Mouse (Mus musculus) hindbrain, embryonic 16.5 days (tissue): Measurements from ENCODE around the gene Taok1. TPM values are rescaled to one million over a fixed set of nuclear protein-coding genes. Genes with fewer than 3 reads are reported as not detected.

Experiments
- ATAC-seq: fragments of 200-750 bp; cut with Nextera tagmentation; 2 replicates; pipeline ENCODE4 v1.8.0; 2017; ENCODE audit warnings: moderate TSS enrichment, moderate library complexity
- H3K27ac ChIP-seq: fragments of 300-500 bp; sonication (generic); 2 replicates; pipeline ENCODE4 v1.5.1; 2014; ENCODE audit warnings: low read depth, mild to moderate bottlenecking, control low read depth, low read length, moderate library complexity
- H3K27me3 ChIP-seq: fragments of 300-500 bp; sonication (generic); replicated peaks from 2 replicates; pipeline ENCODE4 v1.6.1; 2014; ENCODE audit warnings: low read length; ENCODE audit not compliant: control insufficient read depth, insufficient read depth
- H3K36me3 ChIP-seq: fragments of 300-500 bp; sonication (generic); 2 replicates; pipeline ENCODE4 v1.6.1; 2014; ENCODE audit warnings: mild to moderate bottlenecking, low read length, moderate library complexity, mixed read lengths; ENCODE audit not compliant: control insufficient read depth, insufficient read depth
- H3K4me1 ChIP-seq: fragments of 300-500 bp; sonication (generic); 2 replicates; pipeline ENCODE4 v1.6.1; 2014; ENCODE audit warnings: low read depth, low read length; ENCODE audit not compliant: control insufficient read depth, insufficient read depth
- H3K4me2 ChIP-seq: fragments of 300-500 bp; sonication (generic); 2 replicates; pipeline ENCODE4 v1.6.1; 2014; ENCODE audit warnings: mild to moderate bottlenecking, low read length, control low read depth, moderate library complexity
- H3K4me3 ChIP-seq: fragments of 300-500 bp; sonication (generic); 2 replicates; pipeline ENCODE4 v1.5.1; 2014; ENCODE audit warnings: mild to moderate bottlenecking, low read length, control low read depth, moderate library complexity
- H3K9ac ChIP-seq: fragments of 300-500 bp; sonication (generic); 2 replicates; pipeline ENCODE4 v1.6.1; 2014; ENCODE audit warnings: low read depth, mild to moderate bottlenecking, control low read depth, low read length, moderate library complexity
- H3K9me3 ChIP-seq: fragments of 300-500 bp; sonication (generic); 2 replicates; pipeline ENCODE4 v1.6.1; 2014; ENCODE audit warnings: mild to moderate bottlenecking, low read length, moderate library complexity; ENCODE audit not compliant: control insufficient read depth
- WGBS: fragments of 180-500 bp; shearing (Covaris S2); extraction: QIAGEN DNeasy Blood & Tissue Kit; methylation state at CpG from one replicate; pipeline ENCODE4 v1.1.7; 2014; 5-methylcytosine and 5-hydroxymethylcytosine counted together
- polyA plus RNA-seq: library from polyadenylated mRNA; unstranded; fragments of >200 nt; fragmentation: Nextera tagmentation; extraction: Ambion mirVana; gene quantifications from 2 replicates; pipeline ENCODE4 v1.2.1, GENCODE M21; 2015

The Taok1 gene
- polyA plus RNA-seq, 1 experiment from 2014 or later = 18.7 TPM

DNA sequence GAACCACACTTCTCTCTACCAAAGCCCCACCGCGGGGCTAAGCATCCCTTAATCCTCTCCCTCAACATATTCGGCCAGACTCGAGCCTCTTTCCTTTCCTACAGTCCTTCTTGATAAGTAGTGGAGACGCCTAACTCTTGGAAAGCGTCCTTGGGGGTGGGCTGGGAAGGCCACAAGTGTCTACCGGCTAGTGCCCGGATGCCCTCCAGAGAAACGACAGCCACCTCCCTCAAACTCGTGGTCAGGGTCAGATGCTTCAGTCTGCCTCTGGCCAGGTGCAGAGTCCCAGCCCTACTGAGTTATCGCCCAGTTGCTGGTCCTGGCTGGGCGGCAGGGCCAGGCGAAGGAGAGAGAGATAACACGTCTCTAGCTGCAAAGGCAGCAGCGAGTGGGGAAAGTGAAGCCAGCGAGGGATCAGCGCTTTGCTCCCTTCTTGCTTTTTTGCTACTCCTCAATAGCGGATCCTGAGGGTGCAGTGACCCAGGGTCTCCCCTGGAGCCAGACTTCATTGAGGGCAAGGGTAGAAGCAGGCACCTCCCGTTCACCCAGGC, 93.3 kb downstream of the Taok1 start:
- no peaks in the 10 kb centered on the region for H3K27me3 ChIP-seq

GRCm38 (mm10) chr11:77513811-77514170, 93.8 kb downstream of the Taok1 start:
- peaks cover 20% of the 10 kb centered on the region for H3K4me1 ChIP-seq

More for the DNA sequence above, 93.3 kb downstream of the Taok1 start:
- H3K36me3 ChIP-seq = no peaks in the 10 kb centered on the region
- H3K4me2 ChIP-seq = peak overlapping the region; percentile 92
- H3K4me3 ChIP-seq = peak overlapping the region; percentile 55
- H3K4me1 ChIP-seq = peaks cover 20% of the 10 kb centered on the region
- no peaks in the 10 kb centered on the region for H3K9me3 ChIP-seq
- H3K9ac ChIP-seq = peak overlapping the region; percentile 60
- no peak for ATAC-seq
- 6% methylated on average over 18 of the region's 19 CpGs for WGBS
- no peak overlapping the region for H3K27ac ChIP-seq

DNA sequence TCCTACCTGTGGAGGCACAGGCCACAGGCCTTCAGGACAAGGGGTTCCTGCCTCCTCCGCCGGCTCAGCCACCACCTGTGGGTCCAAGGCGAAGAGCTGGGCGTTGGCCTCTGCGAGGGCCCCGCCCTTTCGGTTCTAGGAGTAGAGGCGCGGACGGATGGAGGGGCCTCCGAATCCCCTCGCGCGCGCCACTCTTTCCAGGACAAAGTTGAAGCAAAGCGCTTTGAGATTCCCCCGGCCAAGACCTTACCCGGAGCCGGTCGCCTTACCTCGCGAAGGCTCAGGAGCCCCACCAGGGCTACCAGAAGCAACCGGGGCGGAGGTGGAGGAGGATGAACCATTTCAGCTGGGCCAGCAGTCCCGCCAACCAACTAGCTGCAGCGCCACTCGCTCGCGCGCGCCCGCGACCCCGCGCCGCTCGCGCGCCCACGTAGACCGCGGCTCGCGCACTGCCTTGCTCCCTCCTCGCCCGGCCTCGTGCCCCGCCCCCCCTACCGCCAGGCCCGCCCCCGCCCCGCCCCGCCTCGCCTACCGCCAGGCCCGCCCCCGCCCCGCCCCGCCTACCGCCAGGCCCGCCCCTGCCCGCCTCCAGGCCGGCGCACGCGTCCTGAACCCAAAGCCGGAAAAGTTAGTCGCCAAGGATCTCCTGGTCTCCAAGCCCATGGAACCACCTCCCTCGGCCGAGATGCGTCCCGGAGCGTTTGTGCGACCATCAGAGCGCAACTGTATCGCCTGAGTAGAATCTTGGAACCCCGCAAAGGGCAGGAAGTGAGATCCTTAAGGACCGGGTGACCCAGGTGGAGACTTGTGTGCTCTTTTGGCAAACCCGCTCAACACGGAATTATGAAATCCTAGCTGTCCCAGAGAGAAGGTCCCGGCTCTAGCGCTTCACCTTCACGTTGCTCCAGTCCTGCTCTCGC, 94.5 kb downstream of the Taok1 start:
- H3K4me2 ChIP-seq = peak overlapping the region; percentile 95
- peak overlapping the region; percentile 66 for H3K4me3 ChIP-seq
- no peaks in the 10 kb centered on the region for H3K9me3 ChIP-seq
- H3K4me1 ChIP-seq = peaks cover 25% of the 10 kb centered on the region
- peak overlapping the region; percentile 70 for H3K9ac ChIP-seq
- WGBS = under 1% methylated on average over 72 of the region's 84 CpGs
- no peaks in the 10 kb centered on the region for H3K36me3 ChIP-seq
- peak; percentile 78 for ATAC-seq
- H3K27me3 ChIP-seq = no peaks in the 10 kb centered on the region
- 0 out of 2 replicates have a peak overlapping the region, but pooled peaks have one; percentile 23 for H3K27ac ChIP-seq

More at GRCm38 (mm10) chr11:77513811-77514170, 93.8 kb downstream of the Taok1 start:
- ATAC-seq = no peak
- peak overlapping the region; percentile 66 for H3K4me3 ChIP-seq
- H3K27ac ChIP-seq = no peak overlapping the region
- H3K27me3 ChIP-seq = no peaks in the 10 kb centered on the region
- H3K36me3 ChIP-seq = no peaks in the 10 kb centered on the region
- H3K9me3 ChIP-seq = no peaks in the 10 kb centered on the region
- H3K9ac ChIP-seq = no peak overlapping the region
- WGBS = 8% methylated on average over 10 of the region's 10 CpGs
- H3K4me2 ChIP-seq = peak overlapping the region; percentile 95

DNA sequence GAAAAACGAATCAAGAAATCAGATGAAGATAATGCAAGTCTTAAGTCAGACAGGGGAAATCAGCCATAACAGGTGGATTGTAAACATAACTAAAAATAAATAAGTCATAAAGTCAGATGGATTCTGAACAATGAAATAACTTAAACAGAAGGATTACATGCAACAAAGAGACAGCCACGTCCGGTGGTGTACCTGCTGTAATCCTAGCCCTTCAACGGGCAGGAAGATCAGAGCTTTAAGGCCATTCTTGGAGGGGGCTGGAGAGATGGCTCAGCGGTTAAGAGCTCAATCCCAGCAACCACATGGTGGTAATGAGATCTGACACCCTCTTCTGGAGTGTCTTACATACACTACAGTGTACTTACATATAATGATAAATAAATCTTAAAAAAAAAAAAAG, 96.3 kb downstream of the Taok1 start:
- Histone ChIP-seq H3K9me3 (no peaks in the 10 kb centered on the region), H3K36me3 (peaks cover 8% of the 10 kb centered on the region), H3K27ac (no peak overlapping the region), H3K9ac (no peak overlapping the region), H3K4me2 (no peak overlapping the region), H3K27me3 (no peaks in the 10 kb centered on the region), H3K4me3 (no peak overlapping the region), H3K4me1 (peaks cover 27% of the 10 kb centered on the region)
- WGBS = 86% methylated on average over 5 of the region's 5 CpGs
- no peak for ATAC-seq

DNA sequence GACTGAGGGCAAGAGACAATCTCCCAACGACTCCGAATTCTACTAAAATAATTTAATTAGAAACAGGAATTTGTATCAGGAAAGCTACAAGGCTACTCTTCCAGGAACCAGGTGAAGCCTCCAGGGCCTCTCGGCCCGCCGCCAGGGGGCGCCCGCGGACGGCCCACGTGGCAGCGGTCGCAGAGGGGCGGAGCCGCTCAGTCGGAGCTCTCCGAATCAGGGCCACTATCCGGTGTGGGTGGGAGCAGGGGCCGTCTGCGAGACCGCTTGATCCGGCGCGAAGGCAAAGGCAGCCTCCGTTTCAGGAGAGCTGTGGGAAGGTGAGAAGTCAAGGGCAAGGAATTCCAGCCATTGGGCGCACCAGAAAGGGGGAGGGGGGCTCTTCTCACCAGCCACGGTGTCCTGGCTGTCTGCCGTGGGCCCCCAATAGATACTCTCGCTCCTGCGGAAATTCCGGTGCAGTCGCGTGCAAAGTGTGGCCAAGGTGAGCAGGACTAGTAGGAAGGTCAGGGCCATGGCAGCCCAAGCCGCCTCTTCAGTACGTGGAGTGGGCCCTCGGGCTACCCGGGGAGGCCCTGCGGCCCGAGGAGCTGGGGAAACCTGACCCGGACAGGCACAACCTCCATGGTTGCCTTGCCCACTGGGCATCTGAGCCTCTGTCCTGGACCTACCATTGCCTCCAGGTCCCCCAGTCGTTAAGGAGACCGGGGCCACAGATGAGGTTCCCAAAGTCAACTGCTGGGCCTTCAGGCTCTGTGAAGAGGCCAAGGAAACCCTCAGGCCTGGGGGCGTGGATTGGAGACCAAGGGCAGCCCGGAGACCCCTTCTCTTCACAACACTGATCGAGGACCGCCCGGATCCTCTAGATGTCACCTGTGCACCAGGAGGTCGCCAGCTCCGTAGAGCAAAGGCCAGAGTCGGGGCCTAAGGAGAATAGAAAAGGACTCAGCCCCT, 99.3 kb downstream of the Taok1 start:
- H3K9ac ChIP-seq = peak overlapping the region; percentile 54
- H3K4me1 ChIP-seq = peaks cover 11% of the 10 kb centered on the region
- 21% methylated on average over 49 of the region's 49 CpGs for WGBS
- ATAC-seq = peak; percentile 60
- peaks cover 24% of the 10 kb centered on the region for H3K36me3 ChIP-seq
- H3K4me2 ChIP-seq = peak overlapping the region; percentile 68
- H3K27me3 ChIP-seq = no peaks in the 10 kb centered on the region
- no peaks in the 10 kb centered on the region for H3K9me3 ChIP-seq
- H3K27ac ChIP-seq = no peak overlapping the region
- H3K4me3 ChIP-seq = peak overlapping the region; percentile 41

GRCm38 (mm10) chr11:77507426-77507825, 100.2 kb downstream of the Taok1 start:
- Histone ChIP-seq H3K4me1 (peaks cover 9% of the 10 kb centered on the region), H3K4me3 (no peak overlapping the region), H3K9me3 (no peaks in the 10 kb centered on the region), H3K36me3 (peaks cover 27% of the 10 kb centered on the region), H3K4me2 (no peak overlapping the region), H3K27me3 (no peaks in the 10 kb centered on the region), H3K9ac (no peak overlapping the region), H3K27ac (no peak overlapping the region)
- 0 out of 2 replicates have a peak, but pooled peaks have one; percentile 5 for ATAC-seq
- WGBS = 75% methylated on average over 4 of the region's 4 CpGs

GRCm38 (mm10) chr11:77506941-77507340, 100.7 kb downstream of the Taok1 start:
- WGBS = 86% methylated on average over 6 of the region's 6 CpGs
- Histone ChIP-seq H3K9me3 (no peaks in the 10 kb centered on the region), H3K27ac (no peak overlapping the region), H3K4me1 (peaks cover 7% of the 10 kb centered on the region), H3K4me2 (no peak overlapping the region), H3K36me3 (peaks cover 27% of the 10 kb centered on the region), H3K27me3 (no peaks in the 10 kb centered on the region), H3K4me3 (no peak overlapping the region), H3K9ac (no peak overlapping the region)
- ATAC-seq = no peak

DNA sequence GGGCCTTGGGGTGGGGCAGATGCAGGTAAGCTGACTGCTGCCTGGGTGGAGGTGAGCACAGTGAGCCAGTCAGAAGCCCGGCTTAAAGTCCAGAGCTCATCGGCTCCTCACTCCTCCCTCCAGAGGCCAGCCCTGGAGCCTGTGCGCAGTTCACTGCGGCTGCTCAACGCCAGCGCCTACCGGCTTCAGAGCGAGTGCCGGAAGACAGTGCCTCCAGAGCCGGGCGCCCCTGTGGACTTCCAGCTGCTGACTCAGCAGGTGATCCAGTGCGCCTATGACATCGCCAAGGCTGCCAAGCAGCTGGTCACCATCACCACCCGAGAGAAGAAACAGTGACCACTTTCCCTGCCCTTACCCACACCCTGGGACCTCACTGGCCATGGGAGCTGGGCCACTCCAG, 101.3 kb downstream of the Taok1 start:
- Histone ChIP-seq H3K36me3 (peaks cover 27% of the 10 kb centered on the region), H3K4me3 (no peak overlapping the region), H3K9ac (no peak overlapping the region), H3K4me1 (peaks cover 7% of the 10 kb centered on the region), H3K27me3 (no peaks in the 10 kb centered on the region), H3K4me2 (no peak overlapping the region), H3K27ac (no peak overlapping the region), H3K9me3 (no peaks in the 10 kb centered on the region)
- 78% methylated on average over 13 of the region's 14 CpGs for WGBS
- no peak for ATAC-seq
